Mouse (Mus musculus) myocyte (in vitro differentiated cells): ENCODE measurements around the gene Epha6. TPM values are rescaled to one million over a fixed set of nuclear protein-coding genes. Genes with fewer than 3 reads are reported as not detected.

Experiments used
- H3K27me3 ChIP-seq: one replicate; pipeline ENCODE4 v1.6.1; 2011; ENCODE audit not compliant: control insufficient read depth, insufficient read depth, insufficient read length
- H3K36me3 ChIP-seq: one replicate; pipeline ENCODE4 v1.6.1; 2011; ENCODE audit not compliant: control insufficient read depth, insufficient read depth
- H3K4me2 ChIP-seq: one replicate; pipeline ENCODE4 v1.6.1; 2011; ENCODE audit warnings: low read depth, control low read depth
- H3K4me3 ChIP-seq: one replicate; pipeline ENCODE4 v1.5.1; 2011; ENCODE audit warnings: mild to moderate bottlenecking, control low read depth, moderate library complexity
- H3K79me2 ChIP-seq: one replicate; pipeline ENCODE4 v1.6.1; 2011; ENCODE audit not compliant: control insufficient read depth, insufficient read depth
- H3ac ChIP-seq: one replicate; pipeline ENCODE4 v1.6.1; 2011; ENCODE audit not compliant: control insufficient read depth, insufficient read length
- CEBPB ChIP-seq: IDR thresholded peaks from 2 replicates; pipeline ENCODE4 v1.6.1; 2011; ENCODE audit warnings: mild to moderate bottlenecking, moderate library complexity; ENCODE audit not compliant: poor library complexity, insufficient read depth, severe bottlenecking
- E2F4 ChIP-seq: IDR thresholded peaks from one replicate; pipeline ENCODE4 v1.6.1; 2011; ENCODE audit warnings: mild to moderate bottlenecking, control low read depth, moderate library complexity; ENCODE audit not compliant: insufficient read depth
- MAX ChIP-seq: IDR thresholded peaks from one replicate; pipeline ENCODE4 v1.6.1; 2011; ENCODE audit warnings: low read depth, mild to moderate bottlenecking, control low read depth
- MYOD1 ChIP-seq, 3 experiments: IDR thresholded peaks; one replicate each; pipeline ENCODE4 v1.6.1; 2011; ENCODE audit warnings: control low read depth in 2 of 3, low read depth in 2 of 3, mild to moderate bottlenecking in 2 of 3, moderate library complexity in 1 of 3; ENCODE audit not compliant: insufficient read length in 2 of 3, control insufficient read depth in 1 of 3
- MYOG ChIP-seq, 3 experiments: IDR thresholded peaks; one replicate each; pipeline ENCODE4 v1.6.1; 2011; ENCODE audit warnings: control low read depth in 2 of 3, low read depth in 2 of 3, mild to moderate bottlenecking in 2 of 3; ENCODE audit not compliant: insufficient read length in 2 of 3, control insufficient read depth in 1 of 3, insufficient read depth in 1 of 3
- POLR2A ChIP-seq: IDR thresholded peaks from one replicate; pipeline ENCODE4 v1.6.1; 2011; ENCODE audit warnings: low read depth, mild to moderate bottlenecking, control low read depth, moderate library complexity; ENCODE audit not compliant: insufficient read length
- POLR2AphosphoS2 ChIP-seq: IDR thresholded peaks from one replicate; pipeline ENCODE4 v1.6.1; 2011; ENCODE audit warnings: low read depth, control low read depth; ENCODE audit not compliant: insufficient read length
- REST ChIP-seq: IDR thresholded peaks from one replicate; pipeline ENCODE4 v1.6.1; 2011; ENCODE audit warnings: mild to moderate bottlenecking, control low read depth, moderate library complexity; ENCODE audit not compliant: insufficient read depth, insufficient read length
- SRF ChIP-seq: IDR thresholded peaks from one replicate; pipeline ENCODE4 v1.6.1; 2011; ENCODE audit warnings: low read depth; ENCODE audit not compliant: control insufficient read depth, insufficient read length
- TCF12 ChIP-seq: IDR thresholded peaks from one replicate; pipeline ENCODE4 v1.6.1; 2011; ENCODE audit warnings: mild to moderate bottlenecking, control low read depth; ENCODE audit not compliant: poor library complexity, insufficient read depth, severe bottlenecking
- TCF3 ChIP-seq: IDR thresholded peaks from one replicate; pipeline ENCODE4 v1.6.1; 2011; ENCODE audit warnings: low read depth, control low read depth; ENCODE audit not compliant: insufficient read length
- USF1 ChIP-seq: IDR thresholded peaks from one replicate; pipeline ENCODE4 v1.6.1; 2011; ENCODE audit warnings: low read depth, mild to moderate bottlenecking, control low read depth, moderate library complexity
- polyA plus RNA-seq: library from polyadenylated mRNA; unstranded; fragments of >200 nt; fragmentation: generic; extraction: Trizol; gene quantifications from one replicate; pipeline ENCODE4 v1.2.1, GENCODE M21; 2012; ENCODE audit warnings: missing spikeins

Epha6 gene
- polyA plus RNA-seq, 1 experiment: not detected

DNA sequence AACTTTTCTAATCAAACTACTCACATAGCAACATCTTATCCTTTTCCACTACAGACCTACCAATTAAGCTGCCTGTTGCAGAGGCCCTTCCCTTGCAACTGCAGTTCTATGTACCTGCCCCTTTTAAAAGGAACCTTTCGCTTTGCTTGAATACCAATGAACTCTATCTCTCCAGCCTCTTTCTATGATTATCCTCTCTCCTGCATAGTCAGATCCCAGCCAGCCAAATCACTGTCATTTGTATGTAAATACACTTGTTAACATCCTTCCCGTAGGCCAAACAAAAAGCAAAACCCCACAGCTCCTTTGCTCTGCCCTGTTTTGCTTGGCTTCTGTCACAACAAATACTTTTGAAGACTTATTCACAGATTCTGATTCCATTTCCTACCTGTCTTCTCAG is 961.6 kb downstream of the Epha6 start:
- Histone ChIP-seq H3K4me3 (no peak overlapping the region), H3K79me2 (no peaks in the 10 kb centered on the region), H3K36me3 (no peaks in the 10 kb centered on the region), H3K27me3 (no peaks in the 10 kb centered on the region), H3ac (no peak overlapping the region), H3K4me2 (no peak overlapping the region)
- no peak for TF ChIP-seq MYOG (IDR thresholded peaks at IDR 0.05; ENCODE audit: control insufficient read depth in 1 of 3, insufficient read depth in 1 of 3, insufficient read length in 2 of 3, low read depth in 2 of 3)
- no peak for TF ChIP-seq POLR2A
- no peak for TF ChIP-seq REST
- TF ChIP-seq TCF3: no peak
- TF ChIP-seq E2F4: no peak
- no peak for TF ChIP-seq MAX

DNA sequence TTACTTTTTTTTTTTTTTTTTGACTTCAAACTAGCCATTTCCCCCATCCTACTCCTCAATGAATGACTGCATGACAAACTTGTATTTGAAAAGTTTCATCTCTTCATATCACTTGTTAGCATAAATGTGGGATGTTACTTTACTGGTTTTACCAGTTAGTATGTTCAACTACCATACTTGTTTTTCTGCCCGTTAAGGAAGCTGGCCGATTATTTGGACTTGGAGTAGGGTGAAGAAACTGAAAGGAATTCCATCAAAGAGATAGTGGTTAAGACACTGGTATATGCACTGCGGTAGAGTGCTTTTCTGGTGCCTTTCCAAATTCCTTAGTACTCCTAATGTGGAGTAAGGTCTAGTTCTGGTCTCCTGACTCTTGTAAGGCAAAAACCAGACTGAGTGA is 965.3 kb downstream of the Epha6 start:
- TF ChIP-seq MAX: no peak
- no peak for TF ChIP-seq POLR2A
- TF ChIP-seq MYOD1 (IDR thresholded peaks at IDR 0.05; ENCODE audit: control insufficient read depth in 1 of 3, insufficient read length in 2 of 3, low read depth in 2 of 3): no peak
- TF ChIP-seq E2F4: no peak
- no peak for TF ChIP-seq SRF
- no peak for TF ChIP-seq TCF3
- TF ChIP-seq CEBPB: no peak
- TF ChIP-seq TCF12: no peak
- TF ChIP-seq REST: no peak
- no peak for TF ChIP-seq MYOG (IDR thresholded peaks at IDR 0.05; ENCODE audit: control insufficient read depth in 1 of 3, insufficient read depth in 1 of 3, insufficient read length in 2 of 3, low read depth in 2 of 3)
- TF ChIP-seq USF1: no peak
- no peak for TF ChIP-seq POLR2AphosphoS2
- Histone ChIP-seq H3K79me2 (peaks cover 7% of the 10 kb centered on the region), H3ac (no peak overlapping the region), H3K36me3 (no peaks in the 10 kb centered on the region), H3K4me2 (peak overlapping the region; percentile 97), H3K27me3 (no peaks in the 10 kb centered on the region), H3K4me3 (peak overlapping the region; percentile 76)

DNA sequence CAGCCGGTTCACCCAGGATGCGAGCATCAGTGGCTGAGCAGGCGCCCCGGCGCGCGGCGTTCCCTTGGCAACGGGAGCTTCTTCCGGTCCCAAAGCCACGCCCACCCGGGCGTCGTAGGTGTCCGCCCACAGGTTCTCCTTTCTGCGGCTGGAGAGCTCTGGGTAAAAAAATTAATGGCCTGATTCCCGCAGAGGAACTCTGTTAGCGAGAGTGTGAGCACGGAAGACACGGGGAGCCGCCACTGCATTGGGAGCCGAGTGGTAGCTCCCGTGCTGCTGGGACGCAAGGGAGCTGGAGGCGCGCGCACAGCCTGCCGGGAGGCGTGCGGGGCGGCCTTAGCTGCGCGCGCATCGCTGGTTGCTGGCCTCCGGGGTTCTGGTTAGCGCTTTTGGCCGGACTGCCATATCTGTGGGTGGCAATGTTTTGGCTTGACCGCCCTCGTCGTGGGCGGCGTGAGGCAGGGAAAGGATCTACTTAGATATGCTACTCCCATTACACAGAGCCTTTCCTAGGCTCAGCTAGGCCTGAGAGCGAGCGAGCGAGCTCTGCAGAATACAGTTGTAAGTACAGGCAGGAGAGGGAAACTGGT is 966.1 kb downstream of the Epha6 start, which contains the start of gene Arl6:
Gene Arl6, minus strand, starts transcription at position 290 of the 590 bp plus-strand sequence.
- no peak for TF ChIP-seq TCF3
- TF ChIP-seq SRF: peak; percentile 32
- TF ChIP-seq POLR2AphosphoS2: peak; percentile 45
- TF ChIP-seq POLR2A: peak; percentile 73
- no peak for TF ChIP-seq MYOD1 (IDR thresholded peaks at IDR 0.05; ENCODE audit: control insufficient read depth in 1 of 3, insufficient read length in 2 of 3, low read depth in 2 of 3)
- Histone ChIP-seq H3K4me3 (peak within 1 kb of the TSS; percentile 76), H3K4me2 (peak within 1 kb of the TSS; percentile 97), H3K27me3 (no peaks in the 10 kb centered on the region), H3K36me3 (no peaks in the 10 kb centered on the region), H3K79me2 (peaks cover 7% of the 10 kb centered on the region), H3ac (peak within 1 kb of the TSS; percentile 89)

DNA sequence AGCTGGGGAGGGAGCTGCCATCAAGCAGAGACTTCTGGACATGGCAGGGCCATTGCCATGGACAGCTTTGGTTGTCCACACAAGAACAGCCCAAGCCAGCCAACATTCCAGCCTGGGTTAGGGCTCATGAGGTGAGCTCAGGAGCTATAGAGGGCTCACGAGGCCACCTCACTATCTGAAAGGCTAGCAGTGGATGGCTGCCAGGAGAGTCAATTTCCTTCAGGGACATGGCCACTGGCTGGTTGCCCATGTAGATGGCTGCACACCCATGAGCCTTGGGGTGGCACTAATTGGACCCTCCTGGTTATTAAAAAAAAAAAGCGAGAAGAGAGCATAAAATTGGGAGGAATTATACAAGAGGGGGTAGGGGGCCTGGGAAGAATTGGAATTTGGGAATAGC is 970.7 kb downstream of the Epha6 start:
- H3K36me3 ChIP-seq: no peaks in the 10 kb centered on the region
- H3ac ChIP-seq: no peak overlapping the region
- H3K4me2 ChIP-seq: no peak overlapping the region
- peaks cover 7% of the 10 kb centered on the region for H3K79me2 ChIP-seq
- no peaks in the 10 kb centered on the region for H3K27me3 ChIP-seq
- no peak overlapping the region for H3K4me3 ChIP-seq
- no peak for TF ChIP-seq POLR2A

DNA sequence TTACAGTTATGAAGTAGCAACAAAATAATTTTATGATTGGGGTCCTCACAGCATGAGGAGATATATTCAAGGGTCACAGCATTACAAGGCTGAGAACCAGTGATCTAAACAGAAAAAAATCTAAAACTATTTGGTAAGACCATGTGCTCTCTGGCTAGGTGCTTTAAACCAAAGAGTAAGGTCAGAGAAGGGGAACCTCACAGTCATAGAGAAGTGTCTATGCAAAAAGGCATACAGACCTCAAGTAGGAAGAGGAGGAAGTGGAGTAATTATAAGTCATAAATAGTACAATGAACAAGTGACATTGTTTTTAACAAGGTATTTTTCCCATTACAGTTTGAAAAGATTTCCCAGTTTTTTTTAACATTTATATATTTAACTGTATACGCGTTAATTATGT is 983.8 kb downstream of the Epha6 start:
- Histone ChIP-seq H3K79me2 (no peaks in the 10 kb centered on the region), H3K36me3 (no peaks in the 10 kb centered on the region), H3K4me3 (no peak overlapping the region), H3K4me2 (no peak overlapping the region), H3ac (no peak overlapping the region), H3K27me3 (no peaks in the 10 kb centered on the region)
- TF ChIP-seq POLR2AphosphoS2: no peak

DNA sequence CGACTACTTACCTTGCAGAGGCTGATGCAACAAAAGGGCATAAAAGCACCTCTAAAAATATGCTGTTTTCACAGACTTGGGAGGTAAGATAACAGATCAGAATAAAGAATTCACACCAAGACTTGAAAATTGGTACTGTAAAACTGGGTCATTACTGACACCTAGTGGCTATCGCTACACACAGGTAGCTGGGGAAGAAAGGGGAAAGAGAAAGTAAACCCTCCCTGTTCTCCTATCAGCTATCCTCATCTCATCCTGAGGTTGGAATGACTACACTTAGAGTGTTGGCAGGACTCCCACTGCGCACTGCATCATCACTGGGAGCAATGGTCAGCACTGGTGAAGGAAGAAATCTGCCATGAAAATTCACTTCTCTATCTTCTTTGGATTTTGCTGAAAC is 988.2 kb downstream of the Epha6 start:
- no peak overlapping the region for H3ac ChIP-seq
- H3K27me3 ChIP-seq: no peaks in the 10 kb centered on the region
- H3K36me3 ChIP-seq: no peaks in the 10 kb centered on the region
- no peaks in the 10 kb centered on the region for H3K79me2 ChIP-seq
- H3K4me3 ChIP-seq: no peak overlapping the region
- TF ChIP-seq SRF (no peak), MYOD1 (IDR thresholded peaks at IDR 0.05; ENCODE audit: control insufficient read depth in 1 of 3, insufficient read length in 2 of 3, low read depth in 2 of 3) (no peak), TCF12 (no peak), MAX (no peak), POLR2AphosphoS2 (no peak)
- H3K4me2 ChIP-seq: no peak overlapping the region
